Mouse (Mus musculus): ENCODE data around the gene Cand2.

- TF ChIP-seq CTCF (IDR thresholded peaks at IDR 0.05): no peak
- TF ChIP-seq EP300 (IDR thresholded peaks at IDR 0.05): no peak
Observed at GRCm38 (mm10) chr6:115792691-115793215, 18.4 kb downstream of the Cand2 start.
